Mouse (Mus musculus) bone marrow, adult 2 months (tissue): ENCODE measurements around the gene Slc5a2. TPM values are rescaled to one million over a fixed set of nuclear protein-coding genes. Genes with fewer than 3 reads are reported as not detected.
A peak's percentile ranks its signal among the peaks of the same experiment; 100 is the strongest.

Source experiments
- H3K27ac ChIP-seq: fragments of 200-500 bp; 2 replicates; pipeline ENCODE4 v1.5.1; 2012; ENCODE audit warnings: low read depth, mild to moderate bottlenecking, control low read depth, inconsistent platforms, low read length; ENCODE audit not compliant: control insufficient read depth, poor library complexity, insufficient read depth
- H3K4me1 ChIP-seq: fragments of 200-500 bp; 2 replicates; pipeline ENCODE4 v1.6.1; 2011; ENCODE audit warnings: low read length; ENCODE audit not compliant: control insufficient read depth, insufficient read depth
- H3K4me3 ChIP-seq: fragments of 200-500 bp; replicated peaks from 2 replicates; pipeline ENCODE3; 2011; ENCODE audit warnings: mild to moderate bottlenecking, low read depth, low read length, control low read depth; ENCODE audit not compliant: control insufficient read depth
- CTCF ChIP-seq: fragments of 200-500 bp; IDR thresholded peaks from 2 replicates; pipeline ENCODE4 v1.5.1; 2011; ENCODE audit warnings: low read length, control low read depth; ENCODE audit not compliant: control insufficient read depth, insufficient read depth
- POLR2A ChIP-seq: fragments of 200-500 bp; IDR thresholded peaks from 2 replicates; pipeline ENCODE4 v1.6.1; 2011; ENCODE audit warnings: low read depth, mild to moderate bottlenecking, control low read depth, low read length, borderline replicate concordance; ENCODE audit not compliant: control insufficient read depth
- WGBS: fragments of 180-500 bp; shearing (Covaris S2); methylation state at CpG from one replicate; pipeline ENCODE4 v1.1.7; 2018; 5-methylcytosine and 5-hydroxymethylcytosine counted together
- polyA plus RNA-seq: library from polyadenylated mRNA; stranded (reverse); fragments of >200 nt; gene quantifications from 2 replicates; pipeline ENCODE4 v1.2.4, GENCODE M21; 2011; ENCODE audit warnings: low replicate concordance; ENCODE audit not compliant: missing spikeins, insufficient read depth, insufficient read length

Slc5a2 gene
- polyA plus RNA-seq, 1 experiment, result 3.6 TPM

- WGBS, result 16% methylated on average over 30 of the region's 30 CpGs
- Histone ChIP-seq H3K4me1 (peaks cover 2% of the 10 kb centered on the region), H3K27ac (peak within 1 kb of the TSS; percentile 15; the same call in 1 of the 2 replicates), H3K4me3 (peak within 1 kb of the TSS; percentile 16)
- no peak for TF ChIP-seq CTCF
- no peak for TF ChIP-seq POLR2A
These were observed 18.7 kb upstream of the Slc5a2 start, which contains the start of gene Tgfb1i1 for GRCm38 (mm10) chr7:128246496-128247391. Gene Tgfb1i1, plus strand, starts transcription at chr7:128246812.

GRCm38 (mm10) chr7:128247443-128247842 is 18.0 kb upstream of the Slc5a2 start:
- TF ChIP-seq POLR2A (no peak), CTCF (peak; percentile 53; the same call in 1 of the 2 replicates)
- H3K27ac ChIP-seq, result no peak overlapping the region
- H3K4me1 ChIP-seq, result peaks cover 2% of the 10 kb centered on the region
- 9% methylated on average over 13 of the region's 13 CpGs for WGBS
- H3K4me3 ChIP-seq, result no peak overlapping the region

DNA sequence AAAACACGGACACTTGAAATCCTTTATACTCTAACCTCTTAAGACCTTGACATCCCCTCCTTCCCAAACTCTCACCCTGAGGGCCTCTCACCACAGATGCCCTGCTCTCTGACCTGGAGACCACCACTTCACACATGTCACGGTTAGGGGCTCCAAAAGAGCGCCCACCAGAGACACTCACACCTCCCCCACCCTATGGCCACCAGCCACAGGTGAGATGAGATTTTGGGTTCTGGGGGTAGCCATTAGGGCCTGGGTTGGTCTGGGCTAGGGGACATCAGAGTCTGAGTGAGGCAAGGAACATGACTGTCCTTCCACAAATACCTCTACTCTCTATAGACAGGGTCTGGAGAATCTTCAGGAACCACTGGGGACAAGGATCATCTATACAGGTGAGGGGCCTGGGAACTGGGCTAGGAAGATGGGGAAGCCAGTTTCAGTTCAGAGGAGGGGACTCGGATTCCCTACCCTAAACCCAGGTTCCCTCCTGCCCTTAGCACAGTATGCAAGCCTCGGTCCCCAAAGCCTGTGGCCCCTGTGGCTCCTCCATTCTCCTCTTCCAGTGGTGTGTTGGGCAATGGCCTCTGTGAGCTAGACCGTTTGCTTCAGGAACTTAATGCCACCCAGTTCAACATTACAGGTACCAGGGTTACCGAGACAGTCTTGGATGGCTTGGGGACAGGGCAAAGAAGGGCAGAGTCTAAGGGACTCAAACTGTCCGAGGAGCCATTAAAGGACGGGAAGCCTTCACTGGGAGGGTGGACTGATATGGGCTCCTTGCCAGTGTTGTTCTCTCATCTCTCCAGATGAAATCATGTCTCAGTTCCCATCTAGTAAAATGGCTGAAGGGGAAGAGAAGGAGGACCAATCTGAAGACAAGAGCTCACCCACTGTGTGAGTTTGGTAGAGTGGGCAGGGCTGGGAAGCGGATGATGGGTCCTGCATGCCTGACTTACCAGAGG is 17.1 kb upstream of the Slc5a2 start:
- Histone ChIP-seq H3K4me3 (no peak overlapping the region), H3K4me1 (peaks cover 2% of the 10 kb centered on the region), H3K27ac (no peak overlapping the region)
- TF ChIP-seq POLR2A (no peak), CTCF (no peak)
- WGBS, result 80% methylated on average over 10 of the region's 10 CpGs

DNA sequence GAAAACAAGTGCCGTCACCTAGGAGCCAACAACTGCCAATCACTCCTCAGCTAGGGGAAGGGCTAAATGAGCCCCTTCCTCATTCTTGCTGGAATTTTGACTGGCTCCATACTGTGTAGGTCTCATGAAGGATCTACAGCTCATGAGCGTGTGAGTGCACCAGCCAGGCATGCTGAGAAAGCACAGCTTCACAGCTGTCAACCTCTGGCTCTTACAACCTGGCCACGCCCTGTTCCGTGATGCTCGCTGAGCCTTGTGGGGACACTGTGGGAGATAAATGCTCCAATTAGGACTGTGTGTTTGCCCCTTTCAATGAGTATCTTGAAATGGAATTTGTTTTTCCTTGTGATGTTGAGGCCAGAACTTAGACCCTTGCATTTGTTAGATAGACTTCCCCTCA is 15.5 kb upstream of the Slc5a2 start:
- peaks cover 2% of the 10 kb centered on the region for H3K4me1 ChIP-seq
- 79% methylated on average over 5 of the region's 5 CpGs for WGBS
- TF ChIP-seq CTCF, result no peak
- no peak for TF ChIP-seq POLR2A

DNA sequence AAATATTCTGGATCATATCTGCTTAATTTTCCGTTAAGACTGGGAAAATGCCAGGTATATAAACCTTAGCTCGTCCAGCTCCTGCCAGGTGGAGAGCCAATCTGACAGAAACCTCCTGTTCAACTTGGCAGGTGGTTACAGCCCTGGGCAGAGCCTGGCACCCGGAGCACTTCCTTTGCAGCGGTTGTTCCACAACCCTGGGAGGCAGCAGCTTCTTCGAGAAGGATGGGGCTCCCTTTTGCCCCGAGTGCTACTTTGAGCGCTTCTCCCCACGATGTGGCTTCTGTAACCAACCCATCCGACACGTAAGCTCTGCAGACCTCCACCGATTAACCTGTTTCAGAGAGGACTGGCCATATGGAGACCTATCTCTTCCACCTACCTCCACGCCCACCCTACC is 13.5 kb upstream of the Slc5a2 start:
- TF ChIP-seq POLR2A, result no peak
- no peak for TF ChIP-seq CTCF
- H3K27ac ChIP-seq, result no peak overlapping the region
- H3K4me1 ChIP-seq, result peaks cover 2% of the 10 kb centered on the region
- 23% methylated on average over 12 of the region's 12 CpGs for WGBS
- H3K4me3 ChIP-seq, result no peak overlapping the region

More for the DNA sequence above, 15.5 kb upstream of the Slc5a2 start:
- Histone ChIP-seq H3K27ac (no peak overlapping the region), H3K4me3 (no peak overlapping the region)

DNA sequence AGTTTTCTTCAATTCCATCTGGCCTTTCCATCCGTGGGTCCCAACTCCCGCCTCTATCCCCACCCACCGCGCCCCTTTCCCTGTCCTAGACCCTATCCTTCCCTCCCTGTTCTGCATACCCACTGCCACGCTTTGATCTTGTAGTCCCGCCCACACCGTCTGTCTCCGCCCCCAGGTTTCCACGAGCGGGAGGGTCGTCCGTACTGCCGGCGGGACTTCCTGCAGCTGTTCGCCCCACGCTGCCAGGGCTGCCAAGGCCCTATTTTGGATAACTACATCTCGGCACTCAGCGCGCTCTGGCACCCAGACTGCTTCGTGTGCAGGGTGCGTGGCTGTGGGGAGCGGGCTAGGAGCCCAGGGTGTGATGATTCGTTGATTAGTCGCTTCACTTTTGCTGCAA is 12.8 kb upstream of the Slc5a2 start:
- Histone ChIP-seq H3K4me3 (no peak overlapping the region), H3K27ac (no peak overlapping the region), H3K4me1 (peaks cover 2% of the 10 kb centered on the region)
- WGBS, result 12% methylated on average over 24 of the region's 24 CpGs
- TF ChIP-seq POLR2A (no peak), CTCF (no peak)

DNA sequence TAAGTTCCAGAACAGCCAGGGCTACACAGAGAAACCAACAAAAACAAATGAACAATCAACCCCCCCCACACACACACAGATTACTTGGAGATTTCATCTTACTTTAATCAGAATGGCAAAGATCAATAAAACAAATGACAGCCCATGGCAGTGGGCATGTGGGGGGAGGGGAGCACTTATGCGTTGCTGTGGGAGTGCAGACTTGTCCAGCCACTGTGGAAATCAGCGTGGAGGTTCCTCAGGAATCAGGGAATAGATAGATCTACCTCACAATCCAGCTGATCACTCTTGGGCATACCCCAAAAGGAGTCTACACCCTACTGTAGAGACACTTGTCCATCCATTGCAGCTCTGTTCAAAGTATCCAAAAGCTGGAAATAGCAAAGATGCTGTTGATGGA is 10.5 kb upstream of the Slc5a2 start:
- WGBS, result 50% methylated on average over 2 of the region's 2 CpGs
- Histone ChIP-seq H3K4me1 (peaks cover under 1% of the 10 kb centered on the region), H3K4me3 (no peak overlapping the region), H3K27ac (no peak overlapping the region)
- no peak for TF ChIP-seq CTCF
- no peak for TF ChIP-seq POLR2A

DNA sequence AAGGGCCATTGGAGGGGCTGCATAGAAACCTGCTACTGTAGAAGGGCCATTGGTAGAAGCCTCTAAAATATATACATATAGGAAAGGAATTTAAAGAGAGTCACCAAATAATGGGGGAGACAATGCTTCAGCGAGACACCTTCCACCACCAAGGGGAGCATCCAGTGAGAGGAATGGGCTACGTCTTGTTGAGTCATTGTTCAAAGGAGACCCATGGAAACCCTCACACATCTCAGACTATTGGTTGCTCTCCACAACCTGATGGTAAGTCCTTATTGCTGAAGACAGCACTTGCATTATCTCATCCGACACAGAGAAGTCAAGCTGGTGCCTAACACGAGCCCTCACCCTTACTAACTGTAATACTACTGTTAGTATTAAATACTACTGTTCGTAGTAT is 9.7 kb upstream of the Slc5a2 start:
- no peak overlapping the region for H3K27ac ChIP-seq
- no peaks in the 10 kb centered on the region for H3K4me1 ChIP-seq
- 86% methylated on average over 5 of the region's 5 CpGs for WGBS
- no peak overlapping the region for H3K4me3 ChIP-seq
- no peak for TF ChIP-seq POLR2A
